Mouse (Mus musculus): ENCODE results near the gene Wiz. TPM values are rescaled to one million over a fixed set of nuclear protein-coding genes. Genes with fewer than 3 reads are reported as not detected.

The Wiz gene
- polyA plus RNA-seq, 1 experiment from 2014 or later: 45.8 TPM

GRCm38 (mm10) chr17:32317032-32317431, 72.2 kb downstream of the Wiz start:
- Histone ChIP-seq H3K36me3 (peaks cover 56% of the 10 kb centered on the region), H3K4me1 (replicated peaks) (peaks cover 22% of the 10 kb centered on the region), H3K27ac (replicated peaks) (no peak overlapping the region), H3K9me3 (no peaks in the 10 kb centered on the region), H3K27me3 (no peaks in the 10 kb centered on the region), H3K9ac (no peak overlapping the region), H3K4me2 (no peak overlapping the region), H3K4me3 (no peak overlapping the region)
- no peak for ATAC-seq (ENCODE audit: low FRiP score, low read depth)
- 93% methylated on average over 8 of the region's 8 CpGs for WGBS

- Histone ChIP-seq H3K4me3 (no peak overlapping the region), H3K4me2 (no peak overlapping the region), H3K9ac (no peak overlapping the region), H3K4me1 (replicated peaks) (peaks cover 18% of the 10 kb centered on the region), H3K36me3 (peaks cover 70% of the 10 kb centered on the region), H3K27ac (replicated peaks) (no peak overlapping the region), H3K27me3 (no peaks in the 10 kb centered on the region), H3K9me3 (no peaks in the 10 kb centered on the region)
- 97% methylated on average over 5 of the region's 5 CpGs for WGBS
- ATAC-seq (ENCODE audit: low FRiP score, low read depth): no peak
Observed at GRCm38 (mm10) chr17:32315560-32315959, 73.7 kb downstream of the Wiz start.

- Histone ChIP-seq H3K4me2 (no peak overlapping the region), H3K9ac (no peak overlapping the region), H3K27ac (replicated peaks) (no peak overlapping the region), H3K9me3 (no peaks in the 10 kb centered on the region), H3K36me3 (peaks cover 86% of the 10 kb centered on the region), H3K27me3 (no peaks in the 10 kb centered on the region), H3K4me3 (no peak overlapping the region), H3K4me1 (replicated peaks) (peaks cover 7% of the 10 kb centered on the region)
- ATAC-seq (ENCODE audit: low FRiP score, low read depth): no peak
- WGBS: 84% methylated on average over 5 of the region's 5 CpGs
Observed at GRCm38 (mm10) chr17:32313892-32314291, 75.3 kb downstream of the Wiz start.

- ATAC-seq (ENCODE audit: low FRiP score, low read depth): no peak
- H3K9ac ChIP-seq: no peak overlapping the region
- 95% methylated on average over 8 of the region's 8 CpGs for WGBS
Observed at GRCm38 (mm10) chr17:32312801-32313200, 76.4 kb downstream of the Wiz start.

GRCm38 (mm10) chr17:32307963-32308362, 81.3 kb downstream of the Wiz start:
- ATAC-seq (ENCODE audit: low FRiP score, low read depth): no peak
- WGBS: 96% methylated on average over 4 of the region's 4 CpGs

More at GRCm38 (mm10) chr17:32312801-32313200, 76.4 kb downstream of the Wiz start:
- Histone ChIP-seq H3K4me2 (no peak overlapping the region), H3K36me3 (peaks cover 97% of the 10 kb centered on the region), H3K4me3 (no peak overlapping the region), H3K4me1 (replicated peaks) (no peaks in the 10 kb centered on the region), H3K9me3 (no peaks in the 10 kb centered on the region), H3K27ac (replicated peaks) (no peak overlapping the region), H3K27me3 (no peaks in the 10 kb centered on the region)

More at GRCm38 (mm10) chr17:32307963-32308362, 81.3 kb downstream of the Wiz start:
- Histone ChIP-seq H3K4me2 (no peak overlapping the region), H3K4me1 (replicated peaks) (no peaks in the 10 kb centered on the region), H3K27ac (replicated peaks) (no peak overlapping the region), H3K9ac (no peak overlapping the region), H3K4me3 (no peak overlapping the region), H3K36me3 (peaks cover 92% of the 10 kb centered on the region), H3K9me3 (no peaks in the 10 kb centered on the region), H3K27me3 (no peaks in the 10 kb centered on the region)

Small RNA genes lying within 50 kb of the gene (microRNA-seq; reads per million reads assigned to microRNA genes)
- gene Gm22201: not detected

Other genes with a start within 250 kb of the Wiz start
- gene Notch3, start 222.6 kb downstream of the Wiz start, polyA plus RNA-seq (2015; fragmentation: Nextera tagmentation; extraction: Ambion mirVana): 8.2 and 10.5 TPM in 2 replicates
- gene Ephx3, start 199.9 kb downstream of the Wiz start, polyA plus RNA-seq (2015; fragmentation: Nextera tagmentation; extraction: Ambion mirVana): 0.19 and 0.39 TPM in 2 replicates
- 83.0 and 91.5 TPM in 2 replicates for gene Brd4, start 104.7 kb downstream of the Wiz start, polyA plus RNA-seq (2015; fragmentation: Nextera tagmentation; extraction: Ambion mirVana)
- 102 and 106 TPM in 2 replicates for gene Akap8, start 68.2 kb downstream of the Wiz start, polyA plus RNA-seq (2015; fragmentation: Nextera tagmentation; extraction: Ambion mirVana)
- gene Akap8l, start 38.8 kb downstream of the Wiz start, polyA plus RNA-seq (2015; fragmentation: Nextera tagmentation; extraction: Ambion mirVana): 161 and 171 TPM in 2 replicates
- gene Rasal3, start 14.1 kb upstream of the Wiz start, polyA plus RNA-seq (2015; fragmentation: Nextera tagmentation; extraction: Ambion mirVana): 0.42 and 0.65 TPM in 2 replicates
- gene Pglyrp2, start 34.7 kb upstream of the Wiz start, polyA plus RNA-seq (2015; fragmentation: Nextera tagmentation; extraction: Ambion mirVana): not detected in 2 replicates
- gene Cyp4f39, start 63.3 kb upstream of the Wiz start, polyA plus RNA-seq (2015; fragmentation: Nextera tagmentation; extraction: Ambion mirVana): 0.92 and 1.3 TPM in 2 replicates
- 10.9 and 12.3 TPM in 2 replicates for gene Cyp4f17, start 116.6 kb upstream of the Wiz start, polyA plus RNA-seq (2015; fragmentation: Nextera tagmentation; extraction: Ambion mirVana)
- gene Cyp4f16, start 147.1 kb upstream of the Wiz start, polyA plus RNA-seq (2015; fragmentation: Nextera tagmentation; extraction: Ambion mirVana): 17.3 and 18.7 TPM in 2 replicates
- gene Cyp4f37, start 231.9 kb upstream of the Wiz start, polyA plus RNA-seq (2015; fragmentation: Nextera tagmentation; extraction: Ambion mirVana): 0.43 and 0.67 TPM in 2 replicates